Mouse (Mus musculus): ENCODE results near the gene Brd3. TPM values are rescaled to one million over a fixed set of nuclear protein-coding genes. Genes with fewer than 3 reads are reported as not detected.

Gene Brd3
- total RNA-seq, 1 experiment: 28.4 TPM

DNA sequence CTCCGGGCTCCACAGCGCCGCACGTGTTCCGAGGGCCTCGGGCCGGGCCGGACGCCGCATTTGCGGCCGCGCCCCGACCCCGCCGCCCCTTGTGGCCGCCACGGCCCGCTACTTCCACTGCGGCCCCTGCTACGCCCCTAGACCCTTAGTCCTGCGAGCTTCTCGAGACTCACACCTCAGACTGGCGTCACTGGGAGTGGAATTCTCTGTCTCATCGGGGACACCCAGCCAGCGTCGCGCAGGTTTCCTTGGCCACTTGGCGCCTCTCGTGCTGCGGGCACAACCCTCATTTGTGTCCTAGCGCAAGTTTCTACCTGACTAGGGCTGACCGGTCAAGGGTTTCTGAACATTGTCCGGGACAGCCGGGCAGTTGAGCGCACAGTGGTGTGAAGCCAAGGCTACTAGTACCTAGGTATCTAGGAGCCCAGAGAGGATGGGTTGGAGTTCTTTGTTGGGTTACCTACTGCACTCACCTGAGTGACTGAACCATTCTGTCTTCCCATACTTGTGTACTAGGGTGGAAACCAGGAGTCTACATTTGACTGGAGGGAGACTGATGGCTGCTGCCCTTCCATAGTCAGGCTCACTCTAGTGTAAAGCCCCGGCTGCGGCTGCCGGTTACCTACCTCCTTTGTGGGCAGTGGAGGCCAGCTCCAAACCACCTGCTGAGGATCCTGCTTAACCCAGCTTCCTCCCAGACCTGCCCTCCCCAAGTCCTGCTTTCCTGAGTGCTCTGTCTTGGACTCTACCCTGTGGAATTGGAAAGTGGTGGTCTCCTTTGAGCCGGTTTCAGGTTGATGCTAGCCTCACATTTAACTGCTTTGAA lies 8.1 kb upstream of the Brd3 start:
- DNase-seq (ENCODE audit: low read depth, low spot score): no peak

DNA sequence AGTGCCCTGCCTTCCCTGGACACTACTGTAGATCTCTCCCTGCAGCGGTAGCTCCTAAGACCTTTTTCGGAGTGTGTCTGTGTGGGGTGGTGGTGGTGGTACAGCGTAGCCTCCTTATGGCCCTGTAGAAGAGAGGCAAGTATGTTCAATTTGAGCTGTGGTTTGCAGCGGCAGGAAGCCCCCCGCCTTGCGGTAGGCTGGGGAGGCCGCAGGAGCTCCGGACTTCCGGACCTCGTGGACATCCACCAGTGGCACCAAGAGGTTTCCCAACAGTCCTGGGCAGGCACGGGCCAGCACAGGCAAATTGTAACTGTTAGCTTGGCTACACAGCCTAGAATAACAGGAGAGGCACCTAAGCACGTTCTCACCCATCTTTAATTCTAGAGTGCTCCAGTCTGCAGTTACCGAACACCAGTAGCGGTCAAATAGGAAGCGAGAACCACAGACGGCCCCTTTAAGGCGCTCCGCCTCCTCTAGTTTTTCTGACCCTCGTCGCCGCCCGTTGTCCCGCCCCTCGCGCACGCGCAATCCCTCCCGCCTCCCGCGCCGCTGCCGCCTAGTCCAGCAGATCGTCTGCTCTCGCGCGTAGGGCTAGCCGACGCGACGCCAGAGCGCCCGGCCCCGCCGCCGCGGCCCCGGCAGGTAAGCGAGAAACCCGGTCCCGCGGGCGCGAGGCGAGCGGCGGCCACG lies 7.3 kb upstream of the Brd3 start, which contains the start of gene Wdr5:
Gene Wdr5, plus strand, starts transcription at position 519 of the 690 bp plus-strand sequence.
- Histone ChIP-seq H3K27ac (ENCODE audit: insufficient read depth, low read depth, low read length, poor library complexity, severe bottlenecking) (peak within 1 kb of the TSS; percentile 72), H3K9ac (ENCODE audit: insufficient read depth, low read depth, low read length, poor library complexity, severe bottlenecking) (peak within 1 kb of the TSS; percentile 93), H3K4me1 (ENCODE audit: control insufficient read depth in 2 of 2, insufficient read depth in 2 of 2, low read length in 2 of 2, poor library complexity in 1 of 2) (peaks cover 1 to 10% of the 10 kb centered on the region in 2 experiments; a peak in 2 of 4 replicates), H3K36me3 (ENCODE audit: control insufficient read depth, insufficient read depth, low read length, poor library complexity, severe bottlenecking) (peaks cover 16% of the 10 kb centered on the region), H3K9me3 (ENCODE audit: control insufficient read depth, insufficient read depth, low read depth, low read length) (no peaks in the 10 kb centered on the region), H3K4me3 (ENCODE audit: insufficient read depth in 1 of 2, low read depth in 1 of 2, low read length in 2 of 2, poor library complexity in 1 of 2, severe bottlenecking in 1 of 2) (peak within 1 kb of the TSS; percentile 81 to 96)
- TF ChIP-seq ZC3H11A (IDR thresholded peaks at IDR 0.05; ENCODE audit: borderline replicate concordance, low read depth, low read length) (no peak), HCFC1 (IDR thresholded peaks at IDR 0.05; ENCODE audit: borderline replicate concordance, insufficient read depth, low read length) (peak; percentile 74; the same call in 1 of the 2 replicates)
- in situ Hi-C loops (cut with MboI; ENCODE audit: low sequenced_read_pairs in 2 of 2, unreplicated experiment in 2 of 2): no loop called here
- peak; percentile 89 for DNase-seq (ENCODE audit: low read depth, low spot score)

More for the DNA sequence above, 8.1 kb upstream of the Brd3 start:
- in situ Hi-C loops (cut with MboI; ENCODE audit: low sequenced_read_pairs in 2 of 2, unreplicated experiment in 2 of 2): no loop called here
- H3K9ac ChIP-seq (ENCODE audit: insufficient read depth, low read depth, low read length, poor library complexity, severe bottlenecking): peak overlapping the region; percentile 93
- TF ChIP-seq HCFC1 (IDR thresholded peaks at IDR 0.05; ENCODE audit: borderline replicate concordance, insufficient read depth, low read length): no peak
- peak overlapping the region; percentile 72 for H3K27ac ChIP-seq (ENCODE audit: insufficient read depth, low read depth, low read length, poor library complexity, severe bottlenecking)
- peaks cover 1 to 10% of the 10 kb centered on the region in 2 experiments; a peak in 2 of 4 replicates for H3K4me1 ChIP-seq (ENCODE audit: control insufficient read depth in 2 of 2, insufficient read depth in 2 of 2, low read length in 2 of 2, poor library complexity in 1 of 2)
- H3K36me3 ChIP-seq (ENCODE audit: control insufficient read depth, insufficient read depth, low read length, poor library complexity, severe bottlenecking): peaks cover 22% of the 10 kb centered on the region
- no peaks in the 10 kb centered on the region for H3K9me3 ChIP-seq (ENCODE audit: control insufficient read depth, insufficient read depth, low read depth, low read length)
- H3K4me3 ChIP-seq (ENCODE audit: insufficient read depth in 1 of 2, low read depth in 1 of 2, low read length in 2 of 2, poor library complexity in 1 of 2, severe bottlenecking in 1 of 2): peak overlapping the region; percentile 81 to 96

DNA sequence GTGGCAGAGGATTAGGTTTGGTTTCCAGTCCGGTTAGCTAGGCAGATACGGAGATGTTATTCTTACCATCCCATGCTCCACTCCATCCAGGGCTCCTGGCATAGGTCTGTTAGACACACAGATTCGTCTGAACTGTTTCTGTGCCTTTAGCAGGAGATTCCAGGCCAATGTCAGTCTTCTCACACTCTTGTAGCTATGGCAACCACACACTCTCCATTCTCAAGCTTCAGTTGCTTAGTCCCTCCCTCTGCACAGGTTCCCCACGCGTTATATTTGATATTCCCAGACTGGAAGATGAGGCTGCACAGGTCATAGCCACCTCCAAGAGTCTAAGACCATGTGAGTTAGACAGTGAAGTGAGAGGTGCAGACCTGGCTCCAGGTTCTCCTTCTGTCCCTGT lies 6.4 kb upstream of the Brd3 start:
- peak overlapping the region; percentile 80; the same call in 1 of the 2 replicates for H3K9ac ChIP-seq (ENCODE audit: insufficient read depth, low read depth, low read length, poor library complexity, severe bottlenecking)
- DNase-seq (ENCODE audit: low read depth, low spot score): no peak
- H3K4me1 ChIP-seq (ENCODE audit: control insufficient read depth in 2 of 2, insufficient read depth in 2 of 2, low read length in 2 of 2, poor library complexity in 1 of 2): peaks cover 1 to 10% of the 10 kb centered on the region in 2 experiments; a peak in 2 of 4 replicates
- peak overlapping the region; percentile 81 to 96; a peak in 3 of 4 replicates for H3K4me3 ChIP-seq (ENCODE audit: insufficient read depth in 1 of 2, low read depth in 1 of 2, low read length in 2 of 2, poor library complexity in 1 of 2, severe bottlenecking in 1 of 2)
- TF ChIP-seq MAFK (IDR thresholded peaks at IDR 0.05; ENCODE audit: insufficient read depth, low read depth, low read length) (no peak), ZC3H11A (IDR thresholded peaks at IDR 0.05; ENCODE audit: borderline replicate concordance, low read depth, low read length) (no peak), HCFC1 (IDR thresholded peaks at IDR 0.05; ENCODE audit: borderline replicate concordance, insufficient read depth, low read length) (no peak), CHD2 (IDR thresholded peaks at IDR 0.05; ENCODE audit: low read depth, low read length) (no peak), ZNF384 (IDR thresholded peaks at IDR 0.05; ENCODE audit: low read depth, low read length) (no peak)
- no peaks in the 10 kb centered on the region for H3K9me3 ChIP-seq (ENCODE audit: control insufficient read depth, insufficient read depth, low read depth, low read length)
- in situ Hi-C loops (cut with MboI; ENCODE audit: low sequenced_read_pairs in 2 of 2, unreplicated experiment in 2 of 2): no loop called here
- no peak overlapping the region for H3K27ac ChIP-seq (ENCODE audit: insufficient read depth, low read depth, low read length, poor library complexity, severe bottlenecking)
- H3K36me3 ChIP-seq (ENCODE audit: control insufficient read depth, insufficient read depth, low read length, poor library complexity, severe bottlenecking): peaks cover 7% of the 10 kb centered on the region

DNA sequence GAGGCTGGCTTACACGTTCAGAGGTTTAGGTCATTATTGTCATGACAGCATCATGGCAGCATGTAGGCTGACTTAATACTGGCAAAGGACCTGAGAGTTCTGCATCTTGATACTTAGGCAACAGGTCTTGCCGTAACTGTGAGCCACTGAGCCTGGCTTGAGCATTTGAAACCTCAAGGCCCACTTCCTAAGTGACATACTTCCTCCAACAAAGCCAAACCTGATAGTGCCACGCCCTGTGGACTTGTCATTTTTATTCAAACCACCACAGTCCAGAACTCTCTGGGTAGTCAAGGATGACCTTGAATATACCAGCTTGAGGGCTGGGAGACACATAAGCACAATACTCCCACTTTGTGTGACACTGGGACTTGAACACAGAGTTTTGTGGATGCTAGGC lies 5.4 kb upstream of the Brd3 start:
- in situ Hi-C loops (cut with MboI; ENCODE audit: low sequenced_read_pairs in 2 of 2, unreplicated experiment in 2 of 2): no loop called here
- no peak for TF ChIP-seq HCFC1 (IDR thresholded peaks at IDR 0.05; ENCODE audit: borderline replicate concordance, insufficient read depth, low read length)
- no peak for TF ChIP-seq ZNF384 (IDR thresholded peaks at IDR 0.05; ENCODE audit: low read depth, low read length)
- TF ChIP-seq ZC3H11A (IDR thresholded peaks at IDR 0.05; ENCODE audit: borderline replicate concordance, low read depth, low read length): no peak
- H3K4me3 ChIP-seq (ENCODE audit: insufficient read depth in 1 of 2, low read depth in 1 of 2, low read length in 2 of 2, poor library complexity in 1 of 2, severe bottlenecking in 1 of 2): no peak overlapping the region
- H3K27ac ChIP-seq (ENCODE audit: insufficient read depth, low read depth, low read length, poor library complexity, severe bottlenecking): no peak overlapping the region
- no peak for DNase-seq (ENCODE audit: low read depth, low spot score)
- no peaks in the 10 kb centered on the region for H3K36me3 ChIP-seq (ENCODE audit: control insufficient read depth, insufficient read depth, low read length, poor library complexity, severe bottlenecking)
- H3K9ac ChIP-seq (ENCODE audit: insufficient read depth, low read depth, low read length, poor library complexity, severe bottlenecking): no peak overlapping the region
- peaks cover 1 to 14% of the 10 kb centered on the region in 2 experiments; a peak in 2 of 4 replicates for H3K4me1 ChIP-seq (ENCODE audit: control insufficient read depth in 2 of 2, insufficient read depth in 2 of 2, low read length in 2 of 2, poor library complexity in 1 of 2)
- no peaks in the 10 kb centered on the region for H3K9me3 ChIP-seq (ENCODE audit: control insufficient read depth, insufficient read depth, low read depth, low read length)
